Mouse (Mus musculus) frontal cortex, postnatal 36 days (tissue): Measurements from ENCODE around the gene Ccdc158.

Experiments
- DNase-seq, 2 experiments: peaks; one replicate each; pipeline ENCODE4 v3.0.0; 2022; ENCODE audit warnings: low spot score in 2 of 2

The Ccdc158 gene

DNA sequence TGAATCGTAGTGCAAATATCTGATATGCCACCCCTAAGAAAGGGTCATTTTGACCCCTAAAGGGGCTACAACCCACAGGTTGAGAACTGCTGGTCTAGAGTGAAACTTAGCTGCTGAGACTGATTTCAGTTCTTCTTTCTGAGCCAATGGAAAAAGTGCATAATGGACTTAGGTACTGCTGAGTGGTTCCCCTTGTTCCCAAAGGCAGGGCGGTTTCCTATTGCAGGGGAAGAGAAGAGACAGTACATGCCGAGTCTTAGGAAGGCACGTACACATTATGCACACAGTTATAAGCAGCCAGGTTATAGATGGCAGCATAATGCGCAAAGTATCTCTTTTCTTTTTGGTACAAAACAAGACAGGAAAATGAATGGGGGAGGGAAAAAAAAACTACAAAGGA is 13.1 kb upstream of the Ccdc158 start:
- no peak for DNase-seq

- DNase-seq: no peak
Observed at GRCm38 (mm10) chr5:92684715-92685460, 9.8 kb upstream of the Ccdc158 start.

DNA sequence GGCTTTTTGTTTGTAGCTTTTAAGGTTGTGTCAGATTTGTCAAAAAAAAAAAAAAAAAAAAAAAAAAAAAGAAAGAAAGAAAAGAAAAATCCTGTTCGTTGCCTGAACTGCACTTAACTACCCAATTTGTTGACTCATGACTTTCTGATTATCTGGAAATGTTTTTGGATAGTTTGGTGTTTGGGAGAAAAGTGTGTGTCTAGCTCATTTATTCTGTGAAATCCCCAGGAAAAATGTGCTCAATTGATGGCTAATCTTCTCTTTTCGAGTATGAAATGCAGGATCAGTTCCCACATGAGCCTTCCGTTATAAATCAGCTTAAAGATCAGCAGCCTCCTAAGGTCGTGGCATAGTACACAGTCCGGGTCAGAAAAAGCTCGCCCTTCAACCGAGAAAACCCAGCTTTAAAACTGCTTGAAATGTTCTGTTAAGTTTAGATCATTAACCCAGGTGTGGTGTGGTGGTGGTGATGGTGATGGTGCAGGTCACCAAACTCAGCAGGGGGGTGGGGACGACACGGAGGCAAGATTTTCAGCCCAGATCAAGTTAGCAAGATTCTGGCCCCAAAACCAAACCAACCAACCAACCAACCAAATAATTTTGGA is 8.9 kb upstream of the Ccdc158 start:
- no peak for DNase-seq

DNA sequence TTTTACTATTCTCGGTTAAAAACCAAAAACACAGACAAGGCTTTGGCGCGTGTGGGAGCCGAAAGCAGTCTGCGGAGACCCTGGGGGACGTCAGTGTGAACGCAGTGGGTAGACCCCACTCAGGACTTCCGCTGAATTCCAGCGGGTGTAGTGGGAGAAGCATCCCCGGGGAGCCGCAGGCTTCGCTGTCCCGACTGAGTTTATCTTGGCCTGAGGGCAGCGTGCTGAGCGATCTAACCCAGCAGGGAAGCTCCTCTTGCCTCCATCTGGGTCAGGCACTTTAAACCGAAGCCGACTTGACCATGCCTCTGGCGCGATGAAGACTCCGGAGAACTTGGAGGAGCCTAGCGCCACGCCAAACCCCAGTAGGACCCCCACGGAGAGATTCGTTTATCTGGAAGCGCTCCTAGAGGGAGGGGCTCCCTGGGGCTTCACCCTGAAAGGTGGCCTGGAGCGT is 8.3 kb upstream of the Ccdc158 start, which contains the start of gene Shroom3:
Gene Shroom3, plus strand, starts transcription at position 85 of the 457 bp plus-strand sequence.
- DNase-seq: no peak

- DNase-seq: no peak
Observed at GRCm38 (mm10) chr5:92682621-92683348, 7.7 kb upstream of the Ccdc158 start.

DNA sequence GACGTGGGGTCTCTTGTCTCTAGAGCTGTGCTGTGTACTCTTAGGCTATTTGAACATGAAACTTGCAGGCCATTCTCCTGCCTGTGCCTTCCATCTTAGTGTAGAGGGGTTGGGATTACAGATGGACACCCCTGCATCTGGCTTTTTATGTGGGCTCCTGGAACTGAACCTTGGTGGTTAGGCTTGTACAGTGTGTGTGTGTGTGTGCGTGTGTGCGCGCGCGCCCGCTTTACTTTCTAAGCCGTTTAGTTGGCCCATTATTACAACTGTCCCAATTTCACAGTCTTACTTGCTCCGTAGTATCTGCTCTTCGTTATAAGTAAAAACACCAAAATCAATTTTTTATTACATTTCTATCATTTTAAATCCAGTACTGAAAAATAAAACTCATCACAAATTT is 6.8 kb upstream of the Ccdc158 start:
- no peak for DNase-seq

DNA sequence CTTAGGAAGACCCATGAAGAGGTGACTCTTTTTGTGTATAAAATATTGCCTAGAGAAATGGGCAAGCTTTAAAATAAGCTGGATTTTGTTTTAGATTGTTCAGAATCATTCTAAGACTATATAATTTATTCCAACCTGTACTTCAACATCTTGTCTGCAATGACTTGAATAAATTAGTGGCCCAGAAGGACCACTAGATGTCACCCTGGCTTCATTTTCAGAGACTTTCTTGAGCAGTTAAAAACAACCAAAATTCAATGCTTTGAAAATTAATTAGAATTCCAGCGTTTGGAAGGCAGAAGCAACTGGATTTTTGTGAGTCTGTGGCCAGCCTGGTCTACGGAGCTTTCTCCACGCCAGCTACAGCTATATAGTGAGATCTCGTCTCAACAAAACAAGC is 4.4 kb upstream of the Ccdc158 start:
- peak in 1 of 2 experiments; percentile 71 for DNase-seq

DNA sequence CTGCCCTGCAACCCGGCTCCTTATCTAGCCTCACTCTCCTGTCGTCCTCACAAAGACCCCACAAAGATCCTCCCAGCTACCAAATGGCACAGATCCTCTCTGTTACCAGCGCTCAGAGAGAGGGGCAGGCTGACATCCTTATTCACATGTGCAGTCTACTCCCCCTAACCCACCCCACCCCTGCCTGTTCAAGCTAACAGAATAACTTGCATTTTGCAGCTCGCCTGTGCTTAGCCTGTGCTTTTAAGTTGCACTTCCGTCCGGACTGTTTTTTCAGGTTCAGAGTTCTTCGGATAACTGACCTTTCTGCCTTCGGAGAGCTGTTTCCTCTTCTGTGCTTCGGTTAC is 476 bp upstream of the Ccdc158 start:
- DNase-seq: no peak

- DNase-seq: no peak
Observed at GRCm38 (mm10) chr5:92666860-92667259, 8.2 kb downstream of the Ccdc158 start.

- no peak for DNase-seq
Observed at GRCm38 (mm10) chr5:92664321-92664720, 10.8 kb downstream of the Ccdc158 start.

GRCm38 (mm10) chr5:92656256-92656655 is 18.8 kb downstream of the Ccdc158 start:
- DNase-seq: peak; percentile 74 to 86

GRCm38 (mm10) chr5:92640861-92641260 is 34.2 kb downstream of the Ccdc158 start:
- no peak for DNase-seq

- DNase-seq: no peak
Observed at GRCm38 (mm10) chr5:92635891-92636290, 39.2 kb downstream of the Ccdc158 start.

DNA sequence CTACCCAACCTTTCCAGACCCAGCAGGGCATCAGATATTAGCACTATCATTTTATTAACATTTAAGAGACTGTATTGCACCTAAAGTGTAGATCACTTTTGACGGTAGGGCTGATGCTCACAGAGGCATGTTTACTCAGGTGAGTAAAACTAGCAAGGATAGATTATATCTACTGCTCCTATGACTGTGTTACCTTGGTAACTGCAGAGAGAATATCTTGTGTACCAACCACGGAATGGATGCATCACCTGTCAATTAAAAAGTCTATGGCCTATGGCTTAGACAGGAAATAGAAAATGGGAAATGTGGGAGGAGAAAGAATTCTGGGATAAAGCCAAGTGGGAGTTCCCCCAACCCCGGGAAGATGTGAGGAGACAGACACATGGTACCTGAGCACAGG is 40.2 kb downstream of the Ccdc158 start:
- DNase-seq: no peak

DNA sequence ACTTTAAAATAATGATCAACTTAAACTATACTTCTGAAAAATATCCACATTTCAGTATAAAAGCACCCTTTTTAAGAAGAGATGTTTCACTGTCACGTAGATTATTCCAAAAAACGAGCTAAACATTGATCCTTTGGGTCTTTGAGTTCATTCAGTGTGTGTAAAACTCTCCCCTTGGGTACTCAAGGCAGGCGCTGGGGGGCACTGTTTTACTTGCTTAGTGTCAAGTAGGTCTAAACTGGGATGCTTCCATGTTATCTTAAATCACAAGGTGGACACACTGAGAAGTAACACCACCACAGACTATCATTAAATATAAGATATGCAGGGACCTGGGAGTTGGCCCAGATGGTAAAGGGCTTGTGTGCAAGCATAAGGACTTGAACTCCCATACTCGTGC is 41.5 kb downstream of the Ccdc158 start:
- no peak for DNase-seq

DNA sequence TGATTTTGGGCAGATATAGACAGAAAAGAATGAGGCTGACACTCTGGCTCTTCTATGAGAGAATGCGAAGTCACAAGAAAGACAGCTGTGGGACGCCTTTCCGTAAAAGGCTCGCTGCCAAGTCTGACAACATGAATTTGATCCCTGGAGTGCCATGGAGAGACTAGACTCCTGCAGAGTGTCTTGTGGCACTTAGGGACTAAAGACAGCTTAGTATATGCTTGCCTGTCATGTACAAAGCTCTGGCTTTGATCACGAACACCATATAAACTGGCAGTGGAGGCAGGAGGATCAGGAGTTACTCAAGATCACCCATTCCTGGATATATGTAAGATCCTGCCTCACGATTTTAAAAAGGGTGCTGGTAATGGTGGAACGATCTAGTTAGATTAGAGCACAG is 47.2 kb downstream of the Ccdc158 start:
- no peak for DNase-seq

DNA sequence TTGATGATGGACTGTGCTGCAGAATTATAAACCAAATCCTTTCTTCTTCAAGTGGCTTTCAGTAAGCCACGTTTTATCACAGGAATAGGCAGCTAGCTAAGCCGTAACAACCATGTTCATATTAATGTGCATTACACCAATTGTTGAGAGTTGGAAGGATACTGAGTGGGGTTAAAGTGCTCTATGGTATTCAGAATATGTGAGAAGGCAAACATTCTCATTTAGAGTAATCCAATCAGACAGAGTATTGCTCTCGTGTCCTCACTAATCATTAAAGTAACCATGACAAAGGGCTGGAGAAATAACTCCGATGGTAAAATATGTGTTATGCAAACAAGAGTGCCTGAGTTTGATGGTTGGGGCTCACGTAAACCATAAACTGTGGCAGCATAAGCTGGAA is 53.2 kb downstream of the Ccdc158 start:
- no peak for DNase-seq

DNA sequence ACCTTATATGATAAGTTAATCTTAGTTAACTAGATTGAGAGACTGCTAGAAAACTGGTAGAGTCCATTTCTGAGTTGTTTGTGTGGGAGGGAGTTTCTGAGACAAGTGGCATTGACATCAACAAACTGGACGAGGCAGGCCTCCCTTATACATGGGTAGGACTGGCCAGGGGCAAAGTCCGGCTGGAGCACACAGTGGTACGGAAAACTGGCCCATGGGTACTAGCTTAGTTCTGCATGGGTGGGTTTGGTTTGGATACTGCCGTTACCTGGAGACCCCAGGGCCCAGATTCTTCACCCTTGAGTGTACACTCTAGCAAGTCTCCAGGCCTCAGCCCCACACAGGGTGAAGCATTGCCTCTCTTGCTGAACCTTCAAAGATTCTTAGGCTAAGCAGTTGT is 62.3 kb downstream of the Ccdc158 start:
- no peak for DNase-seq

- no peak for DNase-seq
Observed at GRCm38 (mm10) chr5:92607492-92608229, 67.4 kb downstream of the Ccdc158 start.

DNA sequence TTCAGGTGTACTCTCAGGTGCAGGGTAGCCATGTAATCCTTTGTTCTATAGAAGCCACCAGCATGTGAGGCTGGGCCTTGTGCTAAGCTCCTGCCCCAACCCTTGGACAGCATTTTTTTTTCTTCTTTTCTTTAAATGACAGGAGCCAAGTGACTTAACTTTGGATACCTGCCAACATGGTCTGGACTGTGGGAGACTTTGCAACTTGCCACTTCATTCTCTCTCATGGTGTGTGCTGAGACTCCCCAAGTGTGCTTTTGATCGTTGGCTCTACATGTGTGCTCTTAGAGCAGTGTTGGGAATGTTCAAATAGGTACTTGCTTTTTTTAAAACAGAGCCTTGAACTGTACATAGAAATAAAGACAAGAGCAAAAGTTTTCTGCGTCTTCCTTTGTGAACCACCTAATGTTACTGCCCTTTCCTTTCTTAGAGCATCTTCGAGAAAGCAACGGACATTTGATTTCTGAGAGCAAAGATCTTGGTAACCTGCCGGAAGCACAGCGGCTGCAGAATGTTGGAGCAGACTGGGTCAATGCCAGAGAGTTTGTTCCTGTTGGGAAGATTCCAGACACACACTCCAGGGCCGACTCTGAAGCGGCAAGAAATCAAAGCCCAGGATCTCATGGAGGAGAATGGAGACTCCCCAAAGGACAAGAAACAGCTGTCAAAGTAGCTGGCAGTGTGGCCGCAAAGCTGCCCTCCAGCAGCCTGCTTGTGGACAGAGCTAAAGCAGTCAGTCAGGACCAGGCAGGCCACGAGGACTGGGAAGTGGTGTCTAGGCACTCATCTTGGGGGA is 70.4 kb downstream of the Ccdc158 start:
- DNase-seq: no peak
